Mouse (Mus musculus): Measurements from ENCODE around the gene Vps53.

- TF ChIP-seq POLR2A (IDR thresholded peaks at IDR 0.05; ENCODE audit: insufficient read depth, low read depth, low read length): no peak
- TF ChIP-seq CTCF (IDR thresholded peaks at IDR 0.05; ENCODE audit: insufficient read depth, low read depth, low read length): no peak
Observed at GRCm38 (mm10) chr11:76224631-76225030, 45.2 kb upstream of the Vps53 start.
